Mouse (Mus musculus) urinary bladder, postnatal 4 days (tissue): ENCODE results near the gene Brk1.

Experiments
- DNase-seq, 2 experiments: peaks; one replicate each; pipeline ENCODE4 v3.0.0; 2021 to 2022; ENCODE audit warnings: low spot score in 2 of 2

The Brk1 gene

GRCm38 (mm10) chr6:113623941-113624751 lies 19.6 kb downstream of the Brk1 start, which contains the start of gene Vhl:
Gene Vhl, plus strand, starts transcription at chr6:113623959.
- DNase-seq = peak; percentile 85 to 87

DNA sequence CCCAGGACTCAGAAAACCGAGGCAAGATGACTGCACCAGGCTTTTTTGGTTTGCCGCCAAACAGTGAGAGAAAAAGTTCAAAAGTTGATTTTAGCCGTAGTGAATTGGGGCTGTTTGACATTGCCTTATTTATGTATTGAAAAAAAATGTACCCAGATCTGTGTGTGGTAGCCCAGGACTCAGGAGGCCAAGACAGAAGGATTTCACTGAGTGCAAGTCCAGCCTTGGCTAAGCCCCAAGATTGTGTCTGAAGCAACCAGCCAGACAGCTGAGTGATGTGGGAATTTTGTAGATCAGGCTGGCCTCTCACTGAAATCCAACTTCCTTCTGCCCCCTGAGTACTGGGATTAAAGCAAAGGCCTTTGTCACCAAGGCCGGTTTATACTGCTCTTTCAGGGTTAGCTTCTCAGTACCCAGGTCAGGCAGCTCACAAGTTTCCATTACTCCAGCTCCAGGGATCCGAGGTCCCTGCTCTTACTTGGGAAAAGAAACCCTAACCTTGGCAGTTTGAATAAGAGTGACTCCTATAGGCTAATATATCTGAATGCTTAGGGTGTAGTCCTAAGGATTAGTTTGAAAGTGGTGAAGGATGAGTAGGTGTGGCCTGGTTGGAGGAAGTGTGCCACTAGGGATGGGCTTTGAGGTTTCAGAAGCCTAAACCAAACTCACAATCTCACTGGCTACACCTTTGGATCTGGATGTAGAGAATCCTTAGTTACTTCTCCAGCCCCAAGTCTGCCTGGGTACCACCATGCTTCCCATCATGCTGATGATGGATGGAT lies 20.6 kb downstream of the Brk1 start:
- DNase-seq = no peak

DNA sequence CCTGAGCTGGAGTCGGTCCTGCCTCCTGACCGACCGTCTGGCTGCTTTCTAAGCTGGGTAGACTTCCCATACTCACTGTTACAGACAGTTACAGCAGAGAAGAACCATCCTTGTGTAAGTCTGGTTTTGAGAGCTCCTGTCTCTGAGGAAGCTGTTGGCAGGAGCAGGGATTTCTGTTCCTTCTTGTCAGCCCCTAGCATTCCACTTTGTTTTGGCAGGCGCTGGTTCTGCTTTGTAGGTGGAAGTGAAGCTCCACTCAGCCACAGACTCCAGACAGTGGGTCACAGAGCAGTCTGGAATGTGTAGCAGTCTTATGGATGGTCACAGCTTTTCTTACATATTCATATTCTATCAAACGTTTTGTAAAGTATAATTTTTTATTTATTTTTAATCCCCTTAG lies 25.8 kb downstream of the Brk1 start:
- DNase-seq = no peak

DNA sequence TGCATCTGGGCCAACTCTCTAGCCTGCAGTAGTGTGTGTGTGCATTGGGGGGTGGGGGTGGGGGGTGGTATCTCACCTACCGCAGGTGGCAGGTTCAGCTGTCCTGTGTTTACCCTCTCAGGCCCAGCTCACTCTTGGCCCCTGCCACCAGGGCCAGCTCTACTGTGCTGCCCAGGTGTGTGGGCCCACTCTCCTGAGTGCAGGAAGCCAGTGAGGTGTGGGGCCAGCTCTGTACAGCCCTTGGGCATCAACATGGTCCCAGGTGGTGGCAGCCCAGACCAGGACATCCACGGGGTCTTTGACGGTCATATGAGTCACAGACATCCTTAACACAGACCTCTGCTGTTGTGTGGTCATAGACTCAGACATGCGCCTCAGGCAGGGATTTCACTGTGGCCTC lies 28.3 kb downstream of the Brk1 start:
- DNase-seq = no peak

GRCm38 (mm10) chr6:113638302-113639040 lies 33.9 kb downstream of the Brk1 start, which contains the start of gene Irak2:
Gene Irak2, plus strand, starts transcription at chr6:113638467.
- peak; percentile 90 to 95 for DNase-seq

GRCm38 (mm10) chr6:113639201-113639600 lies 34.6 kb downstream of the Brk1 start:
- DNase-seq = no peak

- DNase-seq = no peak
Measured at GRCm38 (mm10) chr6:113642605-113643004, 38.0 kb downstream of the Brk1 start.

GRCm38 (mm10) chr6:113643021-113643420 lies 38.4 kb downstream of the Brk1 start:
- no peak for DNase-seq

DNA sequence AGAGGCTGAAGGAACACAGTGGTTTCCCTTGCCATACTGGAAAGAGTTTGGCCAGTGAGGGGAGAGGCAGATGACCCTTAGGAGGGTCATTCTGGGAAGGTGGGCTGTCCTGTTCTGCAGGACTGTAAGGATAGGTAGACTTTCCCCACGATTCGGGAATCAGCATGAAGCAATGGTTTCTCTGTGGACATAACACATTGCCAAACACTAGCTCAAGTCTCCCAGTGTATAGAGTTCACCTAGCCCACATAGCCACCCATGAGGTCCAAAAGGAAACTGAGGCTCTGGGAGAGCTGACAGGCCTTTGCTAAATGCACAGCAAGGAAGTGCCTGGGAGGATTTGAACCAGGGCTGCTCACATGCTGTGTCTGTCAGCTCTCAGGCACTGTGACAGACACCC lies 39.4 kb downstream of the Brk1 start:
- DNase-seq = no peak

DNA sequence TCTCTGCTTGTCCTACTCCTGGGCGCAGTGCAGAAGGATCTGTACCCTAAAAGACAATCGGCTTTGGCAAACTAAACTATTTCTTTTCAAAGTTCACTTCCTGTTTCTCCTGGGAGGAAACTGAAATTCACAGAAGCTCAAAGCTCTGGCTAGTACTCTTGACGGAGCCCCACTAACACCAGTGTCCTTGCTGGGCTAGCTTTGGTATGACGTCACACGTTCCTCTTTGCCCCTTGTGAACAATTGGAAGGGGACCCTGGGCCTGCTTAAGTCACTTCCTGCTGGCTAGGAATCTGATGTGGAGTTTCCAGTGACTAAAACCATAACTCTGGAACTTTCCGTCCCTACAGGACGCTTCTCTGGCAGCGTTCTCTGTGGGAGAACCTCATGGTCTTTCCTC lies 40.2 kb downstream of the Brk1 start:
- no peak for DNase-seq

DNA sequence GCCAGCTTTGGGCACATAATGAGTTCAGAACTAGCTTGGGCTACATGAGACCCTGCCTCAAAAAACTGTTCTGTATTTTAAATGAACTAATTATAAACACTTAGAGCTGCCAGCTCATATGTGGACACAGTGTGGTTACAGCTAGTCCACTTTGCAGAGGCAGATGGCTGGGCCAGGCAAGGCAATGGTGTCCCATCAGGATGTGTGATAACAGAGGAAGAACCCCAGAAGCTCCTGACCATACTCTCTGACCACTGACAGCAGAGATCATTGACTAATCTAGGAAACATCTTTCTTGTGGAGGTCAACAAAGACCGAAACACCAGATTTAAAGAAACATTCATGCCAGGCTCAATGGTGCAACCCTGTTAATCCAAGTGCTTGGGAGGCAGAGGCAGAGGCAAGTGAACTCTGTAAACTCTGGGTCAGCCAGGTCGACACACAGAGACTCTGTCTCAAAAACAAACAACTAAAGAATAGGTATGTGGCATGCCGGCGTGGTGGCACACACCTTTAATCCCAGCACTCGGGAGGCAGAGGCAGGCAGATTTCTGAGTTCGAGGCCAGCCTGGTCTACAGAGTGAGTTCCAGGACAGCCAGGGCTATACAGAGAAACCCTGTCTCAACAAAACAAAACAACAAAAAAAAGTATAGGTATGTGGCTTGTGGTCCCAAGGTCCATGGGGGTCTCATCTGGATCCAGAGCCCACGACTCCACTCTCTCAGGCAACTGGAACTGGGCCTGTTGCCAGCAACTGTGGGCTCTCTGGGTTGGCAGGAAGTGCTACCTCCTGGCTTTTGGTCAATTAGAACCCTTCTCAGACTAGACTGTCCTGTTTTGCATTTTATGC lies 45.0 kb downstream of the Brk1 start:
- DNase-seq = no peak

GRCm38 (mm10) chr6:113650197-113650640 lies 45.6 kb downstream of the Brk1 start:
- DNase-seq = no peak

GRCm38 (mm10) chr6:113651626-113652025 lies 47.1 kb downstream of the Brk1 start:
- DNase-seq = no peak

DNA sequence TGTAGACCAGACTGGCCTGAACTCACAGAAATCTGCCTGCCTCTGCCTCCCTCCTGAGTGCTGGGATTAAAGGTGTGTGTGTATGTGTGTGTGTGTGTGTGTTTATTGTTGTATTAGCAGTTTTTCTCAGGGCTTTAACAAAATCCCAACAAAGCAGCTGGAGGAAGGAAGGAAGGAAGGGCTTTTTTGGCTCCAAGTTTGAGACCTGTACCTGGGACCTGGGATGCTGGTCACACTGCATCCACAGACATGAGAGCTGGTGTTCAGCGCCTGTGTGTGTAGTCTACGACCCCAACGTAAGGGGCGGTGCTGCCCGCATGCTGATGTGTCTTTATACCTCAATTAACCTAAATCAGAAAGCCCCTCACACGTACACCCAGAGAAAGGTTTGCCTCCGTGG lies 49.0 kb downstream of the Brk1 start:
- DNase-seq = no peak

GRCm38 (mm10) chr6:113654102-113654501 lies 49.5 kb downstream of the Brk1 start:
- DNase-seq = no peak

- DNase-seq = no peak
Measured at GRCm38 (mm10) chr6:113654753-113655397, 50.3 kb downstream of the Brk1 start.

- DNase-seq = no peak
Measured at GRCm38 (mm10) chr6:113655475-113655874, 50.9 kb downstream of the Brk1 start.

DNA sequence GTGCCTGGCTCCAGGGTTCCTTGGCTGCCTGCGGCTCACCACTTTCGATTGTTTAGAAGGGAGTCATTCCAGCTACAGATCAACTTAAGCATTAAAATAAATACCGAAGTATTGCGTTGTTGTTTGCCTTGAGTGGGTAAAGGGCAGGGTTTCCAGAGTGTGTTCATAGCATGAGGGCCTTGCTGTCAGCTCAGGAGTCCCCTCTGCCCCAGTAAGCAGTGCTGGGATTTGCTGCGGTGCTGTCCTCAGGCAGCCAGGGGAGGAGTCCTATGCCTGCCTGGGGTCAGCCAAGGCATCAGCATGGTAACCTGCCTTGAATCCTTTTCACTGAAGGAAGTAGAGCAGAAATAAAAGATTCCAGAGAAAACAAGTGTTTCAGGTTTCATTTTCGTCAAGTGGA lies 52.3 kb downstream of the Brk1 start:
- peak in 1 of 2 experiments; percentile 33 for DNase-seq

DNA sequence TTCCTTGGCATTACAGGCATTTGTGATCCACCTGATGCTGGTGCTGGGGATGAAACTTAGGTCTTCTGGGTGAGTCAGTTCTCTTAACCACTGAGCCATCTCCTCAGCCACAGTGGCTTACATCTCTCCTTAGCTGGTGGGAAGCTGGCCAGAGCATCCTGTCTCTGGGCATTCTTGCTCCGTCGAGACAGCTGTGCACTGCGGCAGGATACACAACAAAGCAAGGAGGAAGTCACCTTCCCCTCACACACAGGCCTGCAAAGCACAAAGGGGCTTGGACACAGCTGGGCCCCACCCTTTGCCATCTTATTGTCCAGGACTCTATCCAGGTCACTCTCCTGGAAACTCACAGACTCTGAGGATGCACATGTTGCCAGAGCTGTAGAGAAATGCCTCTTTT lies 53.7 kb downstream of the Brk1 start:
- no peak for DNase-seq

- no peak for DNase-seq
Measured at GRCm38 (mm10) chr6:113659648-113660491, 55.3 kb downstream of the Brk1 start.
